Mouse (Mus musculus) B cell, adult (primary cell): ENCODE results near the gene Gm28269. TPM values are rescaled to one million over a fixed set of nuclear protein-coding genes. Genes with fewer than 3 reads are reported as not detected.

Experiments used
- total RNA-seq: library from RNA; stranded (reverse); gene quantifications from 4 replicates; pipeline ENCODE4 v1.2.4, GENCODE M21; 2023; ENCODE audit not compliant: inconsistent age

The Gm28269 gene
- not detected in 4 replicates for total RNA-seq

DNA sequence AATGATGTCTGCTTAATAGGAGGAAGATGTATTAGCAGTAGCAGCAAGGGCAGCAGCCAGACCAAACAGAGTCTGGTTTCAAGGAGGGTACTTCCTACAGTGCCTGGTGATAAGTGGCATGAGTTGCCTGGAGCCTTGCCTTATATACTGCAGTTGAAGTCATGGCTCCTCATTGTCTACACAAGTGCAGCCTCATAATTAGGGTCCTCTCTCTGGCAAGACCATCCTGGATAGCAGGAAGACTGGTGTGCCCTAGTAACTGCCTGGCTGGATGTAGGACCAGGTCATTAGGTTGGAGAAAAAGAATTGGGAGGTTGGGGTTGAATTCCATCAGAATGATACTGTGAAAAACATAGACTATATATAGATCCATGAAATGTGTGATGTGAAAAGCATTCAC is at the start of gene Gm28269:
Gm28269 (minus strand) TSS at position 101 of the 400 bp plus-strand sequence.

DNA sequence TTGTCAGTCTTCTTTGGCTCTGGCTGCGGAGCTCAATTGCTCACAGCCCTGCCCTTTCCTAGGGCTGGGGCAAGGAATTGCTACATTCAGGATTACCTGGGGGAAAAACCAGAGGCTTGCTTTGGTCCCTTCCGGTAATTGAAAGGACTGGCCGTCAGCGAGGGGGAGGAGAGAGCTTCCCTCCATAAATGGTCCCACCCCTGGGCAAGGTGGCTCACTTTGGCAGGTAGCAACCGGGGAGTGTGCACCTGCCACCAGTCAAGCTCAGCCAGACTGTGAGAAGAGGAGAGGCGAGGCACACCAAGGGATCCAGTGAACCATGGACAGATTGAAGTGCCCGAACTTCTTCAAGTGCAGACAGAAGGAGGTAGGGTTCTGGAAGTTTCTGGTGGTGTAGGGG is 30.1 kb downstream of the Gm28269 start, which contains the start of gene Slc6a14:
Slc6a14 (plus strand) TSS at position 68 of the 400 bp plus-strand sequence.

Other genes starting within 250 kb of the Gm28269 start
- not detected in 4 replicates for gene Slc6a14, start 30.2 kb downstream of the Gm28269 start, total RNA-seq